Mouse (Mus musculus) layer of hippocampus, adult 6 months (tissue): ENCODE measurements around the gene Gnat2. TPM values are rescaled to one million over a fixed set of nuclear protein-coding genes. Genes with fewer than 3 reads are reported as not detected.

ENCODE experiments used
- long read RNA-seq, 2 experiments: library from polyadenylated mRNA; unstranded; transcript quantifications; one replicate each; pipeline ENCODE4 v2.0.0; 2019 to 2020
- polyA plus RNA-seq: library from polyadenylated mRNA; unstranded; fragments of <200 nt; fragmentation: Nextera tagmentation; gene quantifications from 2 replicates; pipeline ENCODE4 v1.2.3, GENCODE M21; 2021

Gnat2 gene
- 0.13 and 0.55 TPM in 2 replicates for polyA plus RNA-seq
- long read RNA-seq, experiment 1: 0 reads
- long read RNA-seq, experiment 2, partial matches to known transcripts: 0 of 1 reads
- long read RNA-seq, experiment 2, other reads (novel, unspliced or antisense): 1 of 1 reads

DNA sequence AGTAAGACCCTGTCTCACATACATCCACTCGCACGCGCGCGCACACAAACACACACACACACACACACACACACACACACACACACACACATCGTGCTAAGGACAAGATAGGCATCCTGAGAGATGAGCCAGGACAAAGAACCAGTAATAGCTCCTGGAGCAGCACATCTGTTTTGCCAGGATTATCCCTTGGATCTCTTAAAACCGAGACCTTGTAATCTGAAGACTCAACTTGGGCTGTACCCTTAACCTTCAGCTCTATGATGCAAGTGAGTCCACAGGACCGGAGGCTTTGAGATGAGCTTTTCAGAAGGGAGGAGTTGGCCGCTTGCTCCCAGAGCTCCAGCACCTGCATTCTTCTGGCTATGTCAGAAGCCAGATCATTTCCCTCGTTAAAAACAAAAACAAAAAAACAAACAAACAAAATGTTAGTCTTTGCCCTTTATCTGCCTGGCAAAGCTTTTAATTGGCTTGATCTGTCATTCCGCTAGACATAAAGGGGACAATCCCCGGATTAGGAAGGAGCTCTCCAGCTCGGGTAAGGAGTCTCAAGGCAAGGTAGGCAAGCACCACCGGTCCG is at the start of gene Gnat2:
Gene Gnat2, plus strand, starts transcription at position 254 of the 580 bp plus-strand sequence.

DNA sequence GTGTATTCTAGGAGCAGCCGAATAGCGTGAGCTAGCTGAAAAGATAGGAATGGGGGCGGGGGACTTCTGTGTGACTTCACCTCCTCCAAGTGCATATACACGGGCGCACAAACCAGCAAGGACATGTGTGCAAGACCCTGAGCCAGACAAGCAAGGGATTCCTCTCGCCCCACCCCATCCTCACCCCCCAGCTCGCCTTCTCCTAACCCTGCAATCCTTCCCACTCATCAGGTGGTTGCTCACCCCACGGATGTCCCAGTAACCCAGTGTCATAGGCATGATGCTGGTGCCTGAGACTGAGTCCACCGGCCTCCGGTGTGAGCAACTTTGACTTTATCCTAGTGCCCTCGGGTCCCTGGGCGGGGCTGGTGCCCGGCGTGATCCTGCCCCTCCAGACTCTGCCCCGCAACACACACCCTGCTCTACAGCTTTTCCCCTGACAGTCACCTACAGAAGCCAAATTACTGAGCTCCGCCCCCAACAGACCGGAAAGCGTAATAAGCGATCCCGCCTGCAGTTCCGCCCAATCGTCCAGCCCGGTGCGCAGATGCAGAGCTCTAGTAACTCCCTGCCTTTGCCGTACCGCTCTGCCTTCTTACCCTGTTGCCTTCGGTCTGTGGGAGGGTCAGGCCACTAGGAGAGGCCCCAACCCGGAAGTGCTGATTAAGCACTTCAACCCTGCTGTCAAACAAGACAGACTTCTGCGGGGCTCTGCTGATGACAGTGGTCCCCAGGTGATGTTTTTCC is 48.0 kb upstream of the Gnat2 start, which contains the start of gene Gstm4:
Gene Gstm4, minus strand, starts transcription at position 501 of the 747 bp plus-strand sequence.

GRCm38 (mm10) chr3:108086470-108086979 is 6.1 kb upstream of the Gnat2 start, which contains the start of gene Ampd2:
TSS of gene Ampd2 (minus strand) at chr3:108086651.

GRCm38 (mm10) chr3:108145534-108146445 is 53.2 kb downstream of the Gnat2 start, which contains the start of gene Gnai3:
TSS of gene Gnai3 (minus strand) at chr3:108146146.

Other genes with a start within 250 kb of the Gnat2 start
- gene Eps8l3, start 215.6 kb upstream of the Gnat2 start, polyA plus RNA-seq: not detected in 2 replicates
- 411 and 420 TPM in 2 replicates for gene Gstm5, start 197.0 kb upstream of the Gnat2 start, polyA plus RNA-seq
- 64.0 and 66.5 TPM in 2 replicates for gene Gstm7, start 161.0 kb upstream of the Gnat2 start, polyA plus RNA-seq
- gene Gstm6, start 149.0 kb upstream of the Gnat2 start, polyA plus RNA-seq: 17.2 and 17.6 TPM in 2 replicates
- gene Gstm3, start 123.5 kb upstream of the Gnat2 start, polyA plus RNA-seq: not detected in 2 replicates
- 4.2 and 7.1 TPM in 2 replicates for gene Gstm2, start 106.3 kb upstream of the Gnat2 start, polyA plus RNA-seq
- gene Gstm1, start 74.8 kb upstream of the Gnat2 start, polyA plus RNA-seq: 598 and 660 TPM in 2 replicates
- 20.5 and 22.6 TPM in 2 replicates for gene Gstm4, start 47.9 kb upstream of the Gnat2 start, polyA plus RNA-seq
- gene Ampd2, start 6.1 kb upstream of the Gnat2 start, polyA plus RNA-seq: 25.0 and 27.7 TPM in 2 replicates
- gene Gnai3, start 53.4 kb downstream of the Gnat2 start, polyA plus RNA-seq: 21.7 and 24.5 TPM in 2 replicates
- 4.4 TPM in 2 replicates for gene Gpr61, start 62.1 kb downstream of the Gnat2 start, polyA plus RNA-seq
- 5.2 and 5.3 TPM in 2 replicates for gene Amigo1, start 93.5 kb downstream of the Gnat2 start, polyA plus RNA-seq
- gene Cyb561d1, start 108.4 kb downstream of the Gnat2 start, polyA plus RNA-seq: 4.8 and 5.3 TPM in 2 replicates
- 3.5 and 4.9 TPM in 2 replicates for gene Atxn7l2, start 118.1 kb downstream of the Gnat2 start, polyA plus RNA-seq
- 0.75 and 0.92 TPM in 2 replicates for gene Sypl2, start 133.9 kb downstream of the Gnat2 start, polyA plus RNA-seq
- gene Psma5, start 164.1 kb downstream of the Gnat2 start, polyA plus RNA-seq: 219 and 230 TPM in 2 replicates
- gene Sort1, start 191.3 kb downstream of the Gnat2 start, polyA plus RNA-seq: 32.3 and 34.9 TPM in 2 replicates